Mouse (Mus musculus) monocyte, adult 5-6 weeks (primary cell): ENCODE measurements at regions not wholly inside any gene's neighbourhood (a gene's known extent, or its start where the extent isn't known, plus 50 kb on each side); places are given as distances from the start of the nearest gene placed in this dataset.
"Not testable (repeated sequence)": the region's sequence is repeated elsewhere in the genome, so short reads cannot be mapped to it uniquely, and the experiment has no call there.

Experiments
- ATAC-seq: fragments of 153-309, 156-312 bp; replicated peaks from 2 replicates; pipeline ENCODE4 v1.8.0; 2017; ENCODE audit warnings: mild to moderate bottlenecking; ENCODE audit not compliant: low TSS enrichment, insufficient number of reproducible peaks, severe bottlenecking, poor library complexity, low FRiP score

DNA sequence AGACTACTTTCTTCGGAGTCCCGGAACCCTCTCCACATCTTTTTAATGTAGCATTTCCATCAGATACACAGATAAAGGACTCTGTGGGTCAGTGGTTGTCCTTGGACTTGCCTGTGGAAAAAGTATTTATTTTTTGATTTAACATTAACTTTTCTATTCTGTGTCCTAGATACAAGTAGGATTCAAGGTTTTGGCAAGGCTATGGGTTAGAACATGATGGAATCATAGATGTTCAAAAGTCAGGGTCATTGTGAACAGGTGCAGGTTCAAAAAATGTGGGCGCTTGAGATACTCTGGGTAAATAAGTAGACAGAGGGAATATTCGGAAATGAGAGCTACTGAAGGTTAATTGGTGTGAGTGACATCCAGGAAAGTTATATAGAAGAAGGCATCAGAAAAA lies 347.7 kb downstream of the Cypt12 start:
- ATAC-seq: no peak

DNA sequence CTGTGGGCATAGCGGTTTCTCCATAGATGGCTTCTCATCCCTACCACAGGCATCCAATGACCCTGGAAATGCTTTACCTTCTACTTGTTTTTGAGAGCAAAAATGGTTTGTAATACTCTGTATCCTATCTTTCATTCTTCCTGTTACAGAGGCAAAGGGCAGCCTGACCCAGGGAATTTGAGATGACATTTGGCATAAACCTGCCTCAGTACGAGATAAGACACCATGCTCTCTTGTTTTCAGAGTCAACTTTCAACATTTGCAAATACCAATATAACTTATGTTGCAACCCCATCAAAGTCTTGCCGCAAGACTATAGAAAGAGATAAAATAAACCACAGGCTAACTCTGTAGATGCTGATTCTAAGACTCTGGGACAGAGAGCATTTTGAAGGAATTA lies 350.5 kb downstream of the Cypt12 start:
- no peak for ATAC-seq

DNA sequence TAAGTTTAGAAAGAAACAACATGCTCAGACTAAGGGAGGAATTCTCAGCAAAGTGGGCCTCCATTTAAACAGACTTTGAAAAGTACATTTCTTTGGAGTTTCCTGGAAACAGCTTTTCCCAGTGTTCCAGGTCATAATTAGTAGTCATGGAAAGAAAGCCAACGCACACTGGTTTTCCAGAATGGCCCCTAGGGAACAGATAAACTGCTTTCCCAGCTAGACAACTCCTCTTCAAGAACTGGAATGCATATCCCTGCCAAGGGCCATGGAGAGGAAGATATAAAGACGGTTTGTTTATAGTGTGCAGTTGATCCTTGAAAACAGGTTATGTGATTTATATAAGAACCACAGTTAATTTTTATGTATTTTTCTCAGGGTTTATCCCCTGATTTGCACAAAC lies 351.3 kb downstream of the Cypt12 start:
- no peak for ATAC-seq

- peak; percentile 97 for ATAC-seq
Observed at GRCm38 (mm10) chr3:18319433-18319832, 371.2 kb downstream of the Cypt12 start.

- ATAC-seq: no peak
Observed at GRCm38 (mm10) chr3:18333182-18333581, 385.0 kb downstream of the Cypt12 start.

- ATAC-seq: peak; percentile 92
Observed at GRCm38 (mm10) chr3:18339189-18339588, 391.0 kb downstream of the Cypt12 start.

DNA sequence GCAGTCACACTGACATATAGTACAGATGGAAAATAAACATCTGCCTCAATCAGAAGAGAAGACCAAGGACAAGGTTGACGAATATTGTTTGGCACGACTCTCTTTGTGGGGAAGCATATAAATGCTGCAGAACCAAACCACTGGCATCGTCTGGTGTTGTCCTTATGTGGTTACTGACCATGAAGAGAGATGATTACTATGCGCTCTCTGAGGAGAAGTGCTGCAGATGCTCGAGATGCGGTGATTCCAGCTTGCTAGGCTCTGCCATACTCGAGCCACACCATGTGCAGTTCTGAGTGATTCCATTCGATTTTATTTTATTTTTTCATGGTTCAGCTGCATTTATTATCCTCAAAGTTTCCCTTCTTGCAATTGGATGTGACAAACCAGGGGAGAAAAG lies 393.5 kb downstream of the Cypt12 start:
- ATAC-seq: no peak

DNA sequence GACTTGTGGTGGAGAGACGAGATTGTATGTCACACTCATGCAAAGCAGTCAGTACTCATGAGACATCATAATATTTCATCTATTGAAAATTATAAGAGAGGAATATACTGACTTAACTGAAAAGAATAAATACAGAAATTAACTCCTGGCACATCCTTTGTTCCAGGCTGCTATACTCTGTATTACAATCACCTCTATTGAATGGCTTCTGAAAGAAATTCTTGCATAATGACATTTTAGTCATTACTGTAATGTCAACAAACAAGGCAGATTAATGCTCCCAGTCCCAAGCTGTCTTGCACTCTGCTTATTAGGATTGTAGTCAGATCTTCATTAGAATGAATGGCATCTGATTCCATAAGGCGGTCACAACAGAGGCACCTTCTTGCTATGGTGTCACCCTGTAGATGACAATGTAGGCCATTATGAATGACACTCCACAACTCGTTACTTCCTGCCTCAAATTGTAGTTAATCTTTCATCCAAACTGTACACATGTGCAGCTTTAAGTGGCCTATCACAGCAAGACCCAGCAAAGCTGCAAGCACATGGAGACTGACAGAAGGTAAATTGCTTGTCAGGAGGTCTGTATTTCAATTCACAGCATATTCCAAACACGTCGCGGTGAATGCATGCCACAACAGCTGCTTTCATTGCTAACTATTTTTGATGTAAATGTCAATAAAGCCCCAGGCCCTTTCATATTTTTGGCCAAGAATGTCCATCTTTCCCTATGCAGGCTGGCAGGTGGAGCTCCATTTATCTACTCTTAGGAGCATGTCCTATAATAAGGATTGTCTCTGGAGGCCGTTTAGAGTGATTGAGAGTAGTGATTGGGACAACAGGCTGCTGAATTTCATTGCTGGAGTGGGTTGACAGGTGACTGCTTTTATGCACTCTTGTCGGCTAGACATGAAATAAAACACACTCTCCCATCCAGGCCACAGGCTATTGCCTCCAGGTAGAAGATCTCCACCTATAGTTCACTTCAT lies 430.1 kb downstream of the Cypt12 start:
- ATAC-seq: no peak

- peak; percentile 22; the same call in 1 of the 2 replicates for ATAC-seq
Observed at GRCm38 (mm10) chr3:18421886-18422575, 473.8 kb downstream of the Cypt12 start.

DNA sequence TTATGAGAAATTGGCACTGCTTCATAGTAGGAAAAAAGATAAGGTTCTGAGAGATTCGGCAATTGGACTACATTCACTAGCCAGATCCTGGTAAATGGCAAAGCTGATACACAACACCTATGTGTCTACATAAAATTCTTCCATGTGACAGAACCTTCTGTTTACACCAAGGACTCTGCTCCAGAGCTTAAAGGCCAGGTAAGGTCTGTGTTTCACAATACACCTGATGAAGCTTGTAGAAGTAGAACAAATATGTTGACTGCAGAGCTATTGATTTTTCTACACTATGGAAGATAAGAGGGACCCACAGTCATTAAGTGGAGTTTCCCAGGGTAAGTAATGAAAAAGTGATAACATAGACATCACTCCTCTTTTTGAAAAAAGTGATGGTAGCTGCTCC lies 480.7 kb downstream of the Cypt12 start:
- no peak for ATAC-seq

- ATAC-seq: no peak
Observed at GRCm38 (mm10) chr3:18438845-18439244, 490.6 kb downstream of the Cypt12 start.

DNA sequence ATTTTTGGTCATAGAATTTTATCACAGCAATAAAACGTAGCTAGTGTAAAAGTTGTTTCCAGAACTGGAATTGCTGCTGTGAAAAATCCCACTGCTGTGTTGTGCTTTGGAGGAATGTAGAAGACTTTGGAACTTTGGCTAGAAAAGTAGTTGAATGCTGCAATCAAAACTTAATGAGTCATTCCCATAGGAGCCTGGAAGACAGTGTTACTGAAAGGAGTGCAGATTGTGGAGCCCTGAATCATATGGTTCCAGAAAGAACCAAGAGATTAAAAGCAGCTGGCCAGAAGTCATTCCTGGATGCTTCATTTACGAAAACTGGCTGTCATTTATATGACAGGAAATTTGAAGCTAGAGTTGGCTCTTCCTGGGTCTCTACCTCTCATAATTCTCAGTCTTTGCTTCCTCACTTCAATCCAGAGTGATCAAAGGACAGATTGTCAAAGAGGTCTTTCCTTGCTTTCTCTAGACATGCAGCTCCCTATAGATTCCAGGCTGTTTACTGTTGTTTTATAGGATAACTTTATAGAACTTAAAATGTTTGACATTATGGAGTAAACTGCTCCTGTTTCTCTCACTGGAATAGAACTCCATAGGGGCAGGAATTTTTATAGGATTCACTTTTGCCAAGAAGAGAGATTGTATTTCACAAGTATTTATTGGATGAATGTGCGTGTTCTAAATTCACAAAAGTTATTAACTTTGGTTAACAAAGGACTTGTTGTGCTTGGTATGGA lies 504.2 kb downstream of the Cypt12 start:
- no peak for ATAC-seq

DNA sequence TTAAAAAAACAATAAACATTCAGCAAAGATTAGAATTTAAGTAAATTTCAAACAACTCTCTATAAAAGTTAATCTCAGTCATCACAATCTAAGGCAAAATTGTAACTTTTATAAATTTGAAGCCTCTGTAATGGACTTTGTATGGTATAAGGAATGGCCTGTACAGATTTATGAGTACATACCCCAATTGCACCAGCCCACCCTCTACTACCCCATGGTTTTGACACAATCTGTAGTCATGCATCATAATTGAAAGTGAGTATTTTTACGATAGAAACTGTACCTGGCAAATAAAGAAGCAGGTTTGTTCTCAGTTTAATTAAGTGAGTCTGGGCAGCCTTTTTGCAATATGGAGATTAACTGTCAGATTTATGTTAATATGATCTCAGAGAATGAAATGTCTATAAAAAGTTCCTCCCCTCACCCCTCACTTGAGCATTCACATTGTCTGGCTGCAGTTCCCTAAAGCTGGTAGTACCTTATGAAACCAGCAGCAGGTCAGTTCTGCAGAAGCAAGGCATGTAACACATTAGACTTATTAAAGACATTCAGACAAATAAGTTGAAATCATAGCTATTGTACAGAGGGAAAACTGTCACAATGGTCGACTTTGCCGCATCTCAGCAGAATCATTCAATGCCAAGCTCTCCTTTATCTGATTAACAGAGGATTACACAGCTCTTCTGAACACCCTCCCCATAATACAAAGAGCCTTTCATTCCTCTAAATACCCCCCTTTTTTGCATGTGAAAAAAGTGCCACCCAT lies 505.2 kb downstream of the Cypt12 start:
- no peak for ATAC-seq

DNA sequence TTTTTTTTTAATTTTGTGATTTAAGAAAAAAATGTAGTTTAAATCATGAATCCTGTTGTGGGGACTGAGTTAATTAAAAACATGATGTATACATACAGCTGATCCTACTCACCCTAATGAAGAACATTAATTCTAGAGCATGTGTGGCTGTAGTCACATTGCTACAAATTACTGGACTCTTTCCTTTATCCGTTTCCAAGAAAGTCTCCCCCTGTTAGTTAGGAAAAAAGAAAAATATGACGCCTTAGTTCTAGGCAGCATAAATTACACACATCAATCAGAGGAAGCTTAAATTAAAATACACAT lies 505.7 kb downstream of the Cypt12 start:
- ATAC-seq: no peak

GRCm38 (mm10) chr3:18454558-18455191 lies 506.5 kb downstream of the Cypt12 start:
- not testable (repeated sequence) for ATAC-seq

- no peak for ATAC-seq
Observed at GRCm38 (mm10) chr3:18456033-18456690, 508.0 kb downstream of the Cypt12 start.

GRCm38 (mm10) chr3:18460267-18460666 lies 512.1 kb downstream of the Cypt12 start:
- no peak for ATAC-seq

DNA sequence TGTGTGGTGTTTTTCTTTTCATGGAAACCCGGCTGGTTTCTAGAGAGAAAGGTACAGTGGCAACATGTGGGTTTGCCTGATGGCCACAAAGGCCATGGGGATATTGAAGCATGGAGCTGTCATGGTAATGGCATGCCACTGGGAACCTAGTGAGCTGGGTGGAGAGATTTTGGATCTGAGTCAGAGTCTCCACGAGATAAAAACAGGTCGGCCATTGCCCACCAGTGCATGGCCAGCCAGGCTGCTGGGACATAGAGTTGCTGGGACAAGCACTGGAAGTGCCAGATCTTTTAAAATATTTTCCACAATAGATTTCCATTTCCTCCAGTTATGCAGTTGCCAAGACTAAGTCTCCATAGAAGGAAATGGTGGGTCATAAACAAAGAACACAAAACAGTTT lies 523.6 kb downstream of the Cypt12 start:
- no peak for ATAC-seq
